Mouse (Mus musculus) ES-E14 (cell line): Measurements from ENCODE around the gene Tnfrsf11a. TPM values are rescaled to one million over a fixed set of nuclear protein-coding genes. Genes with fewer than 3 reads are reported as not detected.

Source experiments
- DNase-seq: peaks from one replicate; pipeline ENCODE4 v3.0.0-alpha.2; 2013; ENCODE audit warnings: low read depth, low spot score
- H3K27ac ChIP-seq: 2 replicates; pipeline ENCODE4 v1.5.1; 2012; ENCODE audit warnings: low read depth, mild to moderate bottlenecking, low read length, moderate library complexity, mixed read lengths; ENCODE audit not compliant: poor library complexity, insufficient read depth, severe bottlenecking
- H3K36me3 ChIP-seq: 2 replicates; pipeline ENCODE4 v1.6.1; 2012; ENCODE audit warnings: mild to moderate bottlenecking, low read length, moderate library complexity, mixed read lengths; ENCODE audit not compliant: control insufficient read depth, poor library complexity, insufficient read depth, severe bottlenecking
- H3K4me1 ChIP-seq, 2 experiments: fragments of 150-350 bp in 1 of 2; sonication (generic) in 1 of 2; 2 replicates each; pipeline ENCODE4 v1.6.1; 2012; ENCODE audit warnings: low read length in 2 of 2, mild to moderate bottlenecking in 1 of 2, mixed read lengths in 1 of 2; ENCODE audit not compliant: control insufficient read depth in 2 of 2, insufficient read depth in 2 of 2, poor library complexity in 1 of 2
- H3K4me3 ChIP-seq, 2 experiments: fragments of 150-350 bp in 1 of 2; sonication (generic) in 1 of 2; 2 replicates each; pipeline ENCODE4 v1.5.1; 2012; ENCODE audit warnings: low read length in 2 of 2, low read depth in 1 of 2, mild to moderate bottlenecking in 1 of 2, mixed read lengths in 1 of 2; ENCODE audit not compliant: insufficient read depth in 1 of 2, poor library complexity in 1 of 2, severe bottlenecking in 1 of 2
- H3K9ac ChIP-seq: 2 replicates; pipeline ENCODE4 v1.6.1; 2012; ENCODE audit warnings: low read depth, mild to moderate bottlenecking, low read length, mixed read lengths; ENCODE audit not compliant: poor library complexity, insufficient read depth, severe bottlenecking
- H3K9me3 ChIP-seq: fragments of 150-350 bp; sonication (generic); 2 replicates; pipeline ENCODE4 v1.6.1; 2012; ENCODE audit warnings: low read depth, mild to moderate bottlenecking, low read length; ENCODE audit not compliant: control insufficient read depth, insufficient read depth
- CHD2 ChIP-seq: IDR thresholded peaks from 2 replicates; pipeline ENCODE4 v1.6.1; 2014; ENCODE audit warnings: mild to moderate bottlenecking, low read depth, low read length, inconsistent platforms
- HCFC1 ChIP-seq: IDR thresholded peaks from 2 replicates; pipeline ENCODE4 v1.6.1; 2012; ENCODE audit warnings: low read length, inconsistent platforms, borderline replicate concordance; ENCODE audit not compliant: insufficient read depth
- MAFK ChIP-seq: IDR thresholded peaks from 2 replicates; pipeline ENCODE4 v1.6.1; 2014; ENCODE audit warnings: mild to moderate bottlenecking, low read depth, low read length, inconsistent platforms; ENCODE audit not compliant: insufficient read depth
- ZC3H11A ChIP-seq: IDR thresholded peaks from 2 replicates; pipeline ENCODE4 v1.6.1; 2012; ENCODE audit warnings: low read depth, mild to moderate bottlenecking, inconsistent platforms, low read length, borderline replicate concordance
- ZNF384 ChIP-seq: IDR thresholded peaks from 2 replicates; pipeline ENCODE4 v1.6.1; 2012; ENCODE audit warnings: low read depth, low read length, inconsistent platforms
- in situ Hi-C, 2 experiments: fragments of 600-800 bp; cut with MboI; formaldehyde crosslinking; loops; one replicate each; pipeline ENCODE4 v1.15.1; 2025; ENCODE audit warnings: low sequenced_read_pairs in 2 of 2, inconsistent platforms in 1 of 2; ENCODE audit not compliant: unreplicated experiment in 2 of 2
- total RNA-seq: library from RNA; depleted of rRNA; stranded (reverse); fragments of 300-350 nt; gene quantifications from 2 replicates; pipeline ENCODE4 v1.2.3, GENCODE M21; 2012

Gene Tnfrsf11a
- total RNA-seq, 1 experiment = 2.1 TPM

GRCm38 (mm10) chr1:105746444-105746843, 34.1 kb upstream of the Tnfrsf11a start:
- H3K36me3 ChIP-seq = peaks cover 3% of the 10 kb centered on the region
- TF ChIP-seq ZNF384 (no peak), ZC3H11A (no peak), HCFC1 (no peak), CHD2 (no peak), MAFK (no peak)
- H3K9ac ChIP-seq = no peak overlapping the region
- H3K4me3 ChIP-seq = no peak overlapping the region
- no peaks in the 10 kb centered on the region for H3K4me1 ChIP-seq
- H3K9me3 ChIP-seq = no peaks in the 10 kb centered on the region
- DNase-seq = no peak
- in situ Hi-C loops = no loop called here
- H3K27ac ChIP-seq = no peak overlapping the region

- Histone ChIP-seq H3K4me3 (no peak overlapping the region), H3K9me3 (no peaks in the 10 kb centered on the region), H3K4me1 (no peaks in the 10 kb centered on the region), H3K9ac (no peak overlapping the region), H3K27ac (no peak overlapping the region), H3K36me3 (peaks cover 3% of the 10 kb centered on the region)
- in situ Hi-C loops = no loop called here
- no peak for TF ChIP-seq ZNF384
- TF ChIP-seq HCFC1 = no peak
- no peak for TF ChIP-seq CHD2
- TF ChIP-seq MAFK = no peak
- TF ChIP-seq ZC3H11A = no peak
- no peak for DNase-seq
These were observed 33.5 kb upstream of the Tnfrsf11a start for GRCm38 (mm10) chr1:105746858-105747596.

DNA sequence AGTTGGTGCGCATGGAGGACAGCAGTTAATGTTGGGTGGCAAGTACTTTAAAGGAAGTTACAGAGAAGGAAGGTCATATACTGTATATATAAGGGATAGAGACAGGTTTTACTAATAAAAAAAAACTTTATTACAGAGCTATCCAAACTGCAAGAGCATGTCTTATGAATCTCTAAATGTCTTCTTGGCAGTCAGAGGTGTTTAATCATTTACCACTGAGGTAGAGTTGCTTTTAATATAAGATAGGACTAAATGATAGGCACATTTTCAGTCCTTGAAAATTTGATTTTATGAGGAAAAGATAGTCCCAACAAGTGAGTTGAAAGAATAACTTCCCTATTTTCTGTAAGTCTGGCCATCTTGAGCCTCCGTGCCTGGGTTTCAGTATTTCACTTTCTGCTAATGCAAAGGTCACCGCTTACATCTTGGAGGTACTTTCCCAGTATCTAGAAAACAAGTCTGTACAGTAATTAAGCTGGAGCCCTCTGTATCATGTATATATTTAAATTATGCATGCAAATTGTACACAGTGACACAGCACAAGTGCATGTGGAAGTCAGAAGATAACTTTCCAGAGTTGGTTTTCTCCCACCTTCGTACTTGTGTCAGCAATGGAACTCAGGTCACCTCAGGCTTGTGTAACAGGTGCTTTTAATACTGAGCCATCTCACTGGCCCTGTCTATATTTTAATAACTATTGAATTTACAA, 32.3 kb upstream of the Tnfrsf11a start:
- Histone ChIP-seq H3K27ac (no peak overlapping the region), H3K4me1 (no peaks in the 10 kb centered on the region), H3K9me3 (no peaks in the 10 kb centered on the region), H3K36me3 (peaks cover under 1% of the 10 kb centered on the region), H3K9ac (no peak overlapping the region), H3K4me3 (no peak overlapping the region)
- in situ Hi-C loops = no loop called here
- no peak for TF ChIP-seq CHD2
- TF ChIP-seq MAFK = no peak
- no peak for TF ChIP-seq HCFC1
- TF ChIP-seq ZC3H11A = no peak
- TF ChIP-seq ZNF384 = no peak
- no peak for DNase-seq

GRCm38 (mm10) chr1:105752196-105752595, 28.3 kb upstream of the Tnfrsf11a start:
- in situ Hi-C loops = no loop called here
- Histone ChIP-seq H3K4me1 (no peaks in the 10 kb centered on the region), H3K4me3 (no peak overlapping the region), H3K9ac (no peak overlapping the region), H3K27ac (no peak overlapping the region), H3K36me3 (no peaks in the 10 kb centered on the region), H3K9me3 (no peaks in the 10 kb centered on the region)
- TF ChIP-seq ZNF384 = no peak
- no peak for TF ChIP-seq CHD2
- TF ChIP-seq HCFC1 = no peak
- no peak for TF ChIP-seq ZC3H11A
- TF ChIP-seq MAFK = no peak
- DNase-seq = no peak

GRCm38 (mm10) chr1:105752944-105753343, 27.6 kb upstream of the Tnfrsf11a start:
- in situ Hi-C loops = no loop called here
- Histone ChIP-seq H3K9ac (no peak overlapping the region), H3K36me3 (no peaks in the 10 kb centered on the region), H3K4me3 (no peak overlapping the region), H3K9me3 (no peaks in the 10 kb centered on the region), H3K27ac (no peak overlapping the region), H3K4me1 (no peaks in the 10 kb centered on the region)
- no peak for DNase-seq
- TF ChIP-seq HCFC1 (no peak), MAFK (no peak), ZC3H11A (no peak), CHD2 (no peak), ZNF384 (no peak)
